Mouse (Mus musculus): ENCODE results near the gene Mical2. TPM values are rescaled to one million over a fixed set of nuclear protein-coding genes. Genes with fewer than 3 reads are reported as not detected.

Mical2 gene
- polyA plus RNA-seq, 1 experiment from 2014 or later, result 4.4 TPM

GRCm38 (mm10) chr7:112310017-112310360 lies 84.3 kb downstream of the Mical2 start:
- H3K27ac ChIP-seq, result no peak overlapping the region
- no peaks in the 10 kb centered on the region for H3K9me3 ChIP-seq
- no peak overlapping the region for H3K4me3 ChIP-seq
- peaks cover 9% of the 10 kb centered on the region; the same call in 1 of the 2 replicates for H3K4me1 ChIP-seq
- no peak overlapping the region for H3K9ac ChIP-seq
- no peaks in the 10 kb centered on the region for H3K36me3 ChIP-seq
- no peak for ATAC-seq (ENCODE audit: insufficient number of reproducible peaks, low FRiP score, low TSS enrichment, low read depth)
- H3K27me3 ChIP-seq, result no peaks in the 10 kb centered on the region
- WGBS, result 83% methylated on average over 4 of the region's 4 CpGs
- H3K4me2 ChIP-seq, result no peak overlapping the region

- no peaks in the 10 kb centered on the region for H3K9me3 ChIP-seq
- peaks cover 9% of the 10 kb centered on the region; the same call in 1 of the 2 replicates for H3K4me1 ChIP-seq
- 48% methylated on average over 5 of the region's 5 CpGs for WGBS
- H3K4me2 ChIP-seq, result no peak overlapping the region
- no peaks in the 10 kb centered on the region for H3K36me3 ChIP-seq
- no peak for ATAC-seq (ENCODE audit: insufficient number of reproducible peaks, low FRiP score, low TSS enrichment, low read depth)
- no peak overlapping the region for H3K9ac ChIP-seq
- H3K4me3 ChIP-seq, result no peak overlapping the region
- H3K27me3 ChIP-seq, result 0 out of 2 replicates have a peak, but pooled peaks cover 11% of the 10 kb centered on the region
- no peak overlapping the region for H3K27ac ChIP-seq
These were observed 87.6 kb downstream of the Mical2 start for GRCm38 (mm10) chr7:112313211-112313610.

- 0 out of 2 replicates have a peak, but pooled peaks cover 11% of the 10 kb centered on the region for H3K27me3 ChIP-seq
- peaks cover 9% of the 10 kb centered on the region; the same call in 1 of the 2 replicates for H3K4me1 ChIP-seq
- H3K27ac ChIP-seq, result no peak overlapping the region
- no peak overlapping the region for H3K4me2 ChIP-seq
- H3K4me3 ChIP-seq, result no peak overlapping the region
- no peak for ATAC-seq (ENCODE audit: insufficient number of reproducible peaks, low FRiP score, low TSS enrichment, low read depth)
- WGBS, result 29% methylated on average over 5 of the region's 5 CpGs
- H3K36me3 ChIP-seq, result no peaks in the 10 kb centered on the region
- H3K9ac ChIP-seq, result no peak overlapping the region
- no peaks in the 10 kb centered on the region for H3K9me3 ChIP-seq
These were observed 88.0 kb downstream of the Mical2 start for GRCm38 (mm10) chr7:112313670-112314069.

GRCm38 (mm10) chr7:112316239-112316638 lies 90.6 kb downstream of the Mical2 start:
- 0 out of 2 replicates have a peak, but pooled peaks cover 11% of the 10 kb centered on the region for H3K27me3 ChIP-seq
- H3K4me2 ChIP-seq, result no peak overlapping the region
- H3K36me3 ChIP-seq, result no peaks in the 10 kb centered on the region
- H3K9ac ChIP-seq, result no peak overlapping the region
- no peak overlapping the region for H3K27ac ChIP-seq
- H3K4me1 ChIP-seq, result peaks cover 19% of the 10 kb centered on the region
- H3K4me3 ChIP-seq, result no peak overlapping the region
- 0 out of 2 replicates have a peak, but pooled peaks have one; percentile 45 for ATAC-seq (ENCODE audit: insufficient number of reproducible peaks, low FRiP score, low TSS enrichment, low read depth)
- H3K9me3 ChIP-seq, result no peaks in the 10 kb centered on the region
- WGBS, result 55% methylated on average over 1 of the region's 1 CpGs

GRCm38 (mm10) chr7:112317491-112317890 lies 91.8 kb downstream of the Mical2 start:
- 0 out of 2 replicates have a peak, but pooled peaks cover 11% of the 10 kb centered on the region for H3K27me3 ChIP-seq
- H3K36me3 ChIP-seq, result no peaks in the 10 kb centered on the region
- H3K4me3 ChIP-seq, result no peak overlapping the region
- no peak overlapping the region for H3K9ac ChIP-seq
- H3K4me2 ChIP-seq, result no peak overlapping the region
- H3K27ac ChIP-seq, result no peak overlapping the region
- ATAC-seq (ENCODE audit: insufficient number of reproducible peaks, low FRiP score, low TSS enrichment, low read depth), result no peak
- no peaks in the 10 kb centered on the region for H3K9me3 ChIP-seq
- peaks cover 25% of the 10 kb centered on the region for H3K4me1 ChIP-seq
- WGBS, result 66% methylated on average over 5 of the region's 5 CpGs

- WGBS, result 94% methylated on average over 11 of the region's 11 CpGs
- Histone ChIP-seq H3K27ac (no peak overlapping the region), H3K9ac (no peak overlapping the region), H3K4me2 (no peak overlapping the region), H3K27me3 (0 out of 2 replicates have a peak, but pooled peaks cover 11% of the 10 kb centered on the region), H3K4me1 (peaks cover 25% of the 10 kb centered on the region), H3K4me3 (no peak overlapping the region), H3K36me3 (no peaks in the 10 kb centered on the region), H3K9me3 (no peaks in the 10 kb centered on the region)
- ATAC-seq (ENCODE audit: insufficient number of reproducible peaks, low FRiP score, low TSS enrichment, low read depth), result no peak
These were observed 92.7 kb downstream of the Mical2 start for GRCm38 (mm10) chr7:112318306-112318705.

- Histone ChIP-seq H3K4me3 (no peak overlapping the region), H3K27ac (no peak overlapping the region; the same call in 1 of the 2 replicates), H3K27me3 (0 out of 2 replicates have a peak, but pooled peaks cover 11% of the 10 kb centered on the region), H3K4me2 (no peak overlapping the region), H3K4me1 (peaks cover 21% of the 10 kb centered on the region; the same call in 1 of the 2 replicates), H3K9ac (no peak overlapping the region), H3K9me3 (no peaks in the 10 kb centered on the region), H3K36me3 (no peaks in the 10 kb centered on the region)
- WGBS, result 23% methylated on average over 4 of the region's 4 CpGs
- ATAC-seq (ENCODE audit: insufficient number of reproducible peaks, low FRiP score, low TSS enrichment, low read depth), result no peak
These were observed 93.8 kb downstream of the Mical2 start for GRCm38 (mm10) chr7:112319419-112319818.

- Histone ChIP-seq H3K4me3 (no peak overlapping the region), H3K27me3 (0 out of 2 replicates have a peak, but pooled peaks cover 11% of the 10 kb centered on the region), H3K9ac (no peak overlapping the region), H3K9me3 (no peaks in the 10 kb centered on the region), H3K27ac (no peak overlapping the region), H3K4me2 (no peak overlapping the region), H3K36me3 (no peaks in the 10 kb centered on the region), H3K4me1 (peaks cover 21% of the 10 kb centered on the region; the same call in 1 of the 2 replicates)
- 84% methylated on average over 3 of the region's 3 CpGs for WGBS
- no peak for ATAC-seq (ENCODE audit: insufficient number of reproducible peaks, low FRiP score, low TSS enrichment, low read depth)
These were observed 94.5 kb downstream of the Mical2 start for GRCm38 (mm10) chr7:112320052-112320730.

GRCm38 (mm10) chr7:112321798-112322794 lies 96.4 kb downstream of the Mical2 start:
- no peak for ATAC-seq (ENCODE audit: insufficient number of reproducible peaks, low FRiP score, low TSS enrichment, low read depth)
- no peak overlapping the region for H3K4me3 ChIP-seq
- 0 out of 2 replicates have a peak, but pooled peaks cover 5% of the 10 kb centered on the region for H3K27me3 ChIP-seq
- peaks cover 21% of the 10 kb centered on the region; the same call in 1 of the 2 replicates for H3K4me1 ChIP-seq
- no peaks in the 10 kb centered on the region for H3K9me3 ChIP-seq
- no peak overlapping the region for H3K27ac ChIP-seq
- H3K9ac ChIP-seq, result no peak overlapping the region
- H3K36me3 ChIP-seq, result no peaks in the 10 kb centered on the region
- H3K4me2 ChIP-seq, result no peak overlapping the region
- 67% methylated on average over 9 of the region's 9 CpGs for whole genome bisulfite sequencing

GRCm38 (mm10) chr7:112324577-112324976 lies 98.9 kb downstream of the Mical2 start:
- Histone ChIP-seq H3K27ac (no peak overlapping the region), H3K4me1 (peaks cover 13% of the 10 kb centered on the region; the same call in 1 of the 2 replicates), H3K4me3 (no peak overlapping the region), H3K9ac (no peak overlapping the region), H3K36me3 (no peaks in the 10 kb centered on the region), H3K9me3 (no peaks in the 10 kb centered on the region), H3K27me3 (no peaks in the 10 kb centered on the region; the same call in 1 of the 2 replicates), H3K4me2 (no peak overlapping the region)
- 94% methylated on average over 5 of the region's 5 CpGs for WGBS
- ATAC-seq (ENCODE audit: insufficient number of reproducible peaks, low FRiP score, low TSS enrichment, low read depth), result no peak

- Histone ChIP-seq H3K27me3 (peaks cover 3% of the 10 kb centered on the region; the same call in 1 of the 2 replicates), H3K4me3 (no peak overlapping the region), H3K4me2 (no peak overlapping the region), H3K9me3 (no peaks in the 10 kb centered on the region), H3K27ac (no peak overlapping the region), H3K9ac (no peak overlapping the region), H3K36me3 (no peaks in the 10 kb centered on the region), H3K4me1 (peaks cover 4% of the 10 kb centered on the region; the same call in 1 of the 2 replicates)
- WGBS, result 94% methylated on average over 4 of the region's 4 CpGs
- no peak for ATAC-seq (ENCODE audit: insufficient number of reproducible peaks, low FRiP score, low TSS enrichment, low read depth)
These were observed 101.2 kb downstream of the Mical2 start for GRCm38 (mm10) chr7:112326852-112327251.

Measured in limb, embryonic 15.5 days (tissue).